Mouse (Mus musculus) neural tube, embryonic 13.5 days (tissue): ENCODE data around the gene Platr17. TPM values are rescaled to one million over a fixed set of nuclear protein-coding genes. Genes with fewer than 3 reads are reported as not detected.
A peak's percentile ranks its signal among the peaks of the same experiment; 100 is the strongest.
"Not testable (repeated sequence)": the region's sequence is repeated elsewhere in the genome, so short reads cannot be mapped to it uniquely, and the experiment has no call there.

ENCODE experiments used
- ATAC-seq: fragments of 200-750 bp; cut with Nextera tagmentation; 2 replicates; pipeline ENCODE4 v1.8.0; 2017; ENCODE audit warnings: low read depth, mild to moderate bottlenecking, moderate TSS enrichment, moderate library complexity
- H3K27ac ChIP-seq: fragments of 300-500 bp; sonication (generic); replicated peaks from 2 replicates; pipeline ENCODE4 v1.5.1; 2015; ENCODE audit warnings: moderate library complexity, mild to moderate bottlenecking, inconsistent platforms
- H3K27me3 ChIP-seq: fragments of 300-500 bp; sonication (generic); 2 replicates; pipeline ENCODE4 v1.6.1; 2015; ENCODE audit warnings: mild to moderate bottlenecking, inconsistent platforms
- H3K36me3 ChIP-seq: fragments of 300-500 bp; sonication (generic); 2 replicates; pipeline ENCODE4 v1.6.1; 2015; ENCODE audit warnings: mild to moderate bottlenecking, inconsistent platforms
- H3K4me1 ChIP-seq: fragments of 300-500 bp; sonication (generic); replicated peaks from 2 replicates; pipeline ENCODE4 v1.6.1; 2015; ENCODE audit warnings: inconsistent platforms
- H3K4me2 ChIP-seq: fragments of 300-500 bp; sonication (generic); 2 replicates; pipeline ENCODE4 v1.6.1; 2015; ENCODE audit warnings: inconsistent platforms, mild to moderate bottlenecking, moderate library complexity
- H3K4me3 ChIP-seq: fragments of 300-500 bp; sonication (generic); 2 replicates; pipeline ENCODE4 v1.5.1; 2015; ENCODE audit warnings: mild to moderate bottlenecking, inconsistent platforms
- H3K9ac ChIP-seq: fragments of 300-500 bp; sonication (generic); 2 replicates; pipeline ENCODE4 v1.6.1; 2015; ENCODE audit warnings: moderate library complexity, mild to moderate bottlenecking, inconsistent platforms
- H3K9me3 ChIP-seq: fragments of 300-500 bp; sonication (generic); 2 replicates; pipeline ENCODE4 v1.6.1; 2016; ENCODE audit warnings: inconsistent platforms
- WGBS: fragments of 180-500 bp; shearing (Covaris S2); methylation state at CpG from one replicate; pipeline ENCODE4 v1.1.7; 2015; 5-methylcytosine and 5-hydroxymethylcytosine counted together
- polyA plus RNA-seq: library from polyadenylated mRNA; unstranded; fragments of >200 nt; fragmentation: Nextera tagmentation; extraction: Ambion mirVana; gene quantifications from 2 replicates; pipeline ENCODE4 v1.2.1, GENCODE M21; 2015

Gene Platr17
- 0.43 TPM in 1 of 2 replicates, not detected in the other for polyA plus RNA-seq

GRCm38 (mm10) chr17:33904835-33905234 is at the start of gene Platr17:
TSS of gene Platr17 (plus strand) at chr17:33905135.
- WGBS, result 32% methylated on average over 2 of the region's 4 CpGs
- not testable (repeated sequence) for ATAC-seq

GRCm38 (mm10) chr17:33857816-33858215 is 47.1 kb upstream of the Platr17 start:
- H3K4me2 ChIP-seq, result no peak overlapping the region
- no peaks in the 10 kb centered on the region for H3K9me3 ChIP-seq
- WGBS, result 55% methylated on average over 4 of the region's 4 CpGs
- H3K36me3 ChIP-seq, result no peaks in the 10 kb centered on the region
- no peak overlapping the region for H3K4me3 ChIP-seq
- no peaks in the 10 kb centered on the region for H3K4me1 ChIP-seq
- H3K27me3 ChIP-seq, result no peaks in the 10 kb centered on the region
- H3K9ac ChIP-seq, result no peak overlapping the region
- no peak for ATAC-seq
- no peak overlapping the region for H3K27ac ChIP-seq

More at GRCm38 (mm10) chr17:33904835-33905234, at the start of gene Platr17:
- H3K27ac ChIP-seq, H3K4me1 ChIP-seq, H3K36me3 ChIP-seq, H3K4me3 ChIP-seq, H3K9ac ChIP-seq, H3K27me3 ChIP-seq, H3K4me2 ChIP-seq, H3K9me3 ChIP-seq: not testable (repeated sequence)

GRCm38 (mm10) chr17:33865330-33866030 is 39.5 kb upstream of the Platr17 start:
- Histone ChIP-seq H3K27ac (no peak overlapping the region), H3K4me1 (no peaks in the 10 kb centered on the region), H3K4me3 (no peak overlapping the region), H3K4me2 (no peak overlapping the region), H3K9ac (no peak overlapping the region), H3K36me3 (no peaks in the 10 kb centered on the region), H3K9me3 (no peaks in the 10 kb centered on the region), H3K27me3 (no peaks in the 10 kb centered on the region)
- 38% methylated on average over 9 of the region's 9 CpGs for WGBS
- ATAC-seq, result no peak

GRCm38 (mm10) chr17:33873537-33873936 is 31.4 kb upstream of the Platr17 start, which contains the start of gene Gm7029:
TSS of gene Gm7029 (plus strand) at chr17:33873837.
- H3K4me2 ChIP-seq, ATAC-seq, H3K36me3 ChIP-seq, H3K9me3 ChIP-seq, H3K4me3 ChIP-seq, H3K27ac ChIP-seq, H3K4me1 ChIP-seq, H3K27me3 ChIP-seq, H3K9ac ChIP-seq: not testable (repeated sequence)
- WGBS, result 78% methylated on average over 4 of the region's 12 CpGs

- Histone ChIP-seq H3K4me3 (no peak overlapping the region), H3K9me3 (no peaks in the 10 kb centered on the region), H3K9ac (no peak overlapping the region), H3K27me3 (no peaks in the 10 kb centered on the region), H3K27ac (no peak overlapping the region), H3K4me2 (no peak overlapping the region), H3K36me3 (peaks cover 7% of the 10 kb centered on the region; the same call in 1 of the 2 replicates), H3K4me1 (no peaks in the 10 kb centered on the region)
- WGBS, result 87% methylated on average over 11 of the region's 11 CpGs
- ATAC-seq, result no peak
Measured at GRCm38 (mm10) chr17:33874411-33874810, 30.5 kb upstream of the Platr17 start.

GRCm38 (mm10) chr17:33875797-33876196 is 29.1 kb upstream of the Platr17 start:
- not testable (repeated sequence) for H3K27ac ChIP-seq, H3K4me1 ChIP-seq, H3K4me2 ChIP-seq, H3K9me3 ChIP-seq, H3K9ac ChIP-seq, H3K4me3 ChIP-seq, H3K27me3 ChIP-seq, ATAC-seq
- H3K36me3 ChIP-seq, result peaks cover 10% of the 10 kb centered on the region; the same call in 1 of the 2 replicates
- WGBS, result 80% methylated on average over 5 of the region's 5 CpGs

- peaks cover 10% of the 10 kb centered on the region; the same call in 1 of the 2 replicates for H3K36me3 ChIP-seq
- H3K9me3 ChIP-seq, ATAC-seq, H3K4me2 ChIP-seq, H3K27ac ChIP-seq, H3K27me3 ChIP-seq, H3K4me1 ChIP-seq, H3K9ac ChIP-seq, H3K4me3 ChIP-seq: not testable (repeated sequence)
- 86% methylated on average over 10 of the region's 11 CpGs for WGBS
Measured at GRCm38 (mm10) chr17:33884320-33884719, 20.6 kb upstream of the Platr17 start.

- not testable (repeated sequence) for H3K4me2 ChIP-seq, H3K27ac ChIP-seq, H3K9me3 ChIP-seq, H3K4me3 ChIP-seq, H3K27me3 ChIP-seq, H3K9ac ChIP-seq, H3K36me3 ChIP-seq, ATAC-seq
- 84% methylated on average over 2 of the region's 2 CpGs for WGBS
- peaks cover 14% of the 10 kb centered on the region for H3K4me1 ChIP-seq
Measured at GRCm38 (mm10) chr17:33887802-33888201, 17.1 kb upstream of the Platr17 start.

GRCm38 (mm10) chr17:33888230-33888629 is 16.7 kb upstream of the Platr17 start:
- Histone ChIP-seq H3K4me1 (peaks cover 14% of the 10 kb centered on the region), H3K4me2 (0 out of 2 replicates have a peak overlapping the region, but pooled peaks have one; percentile 11)
- H3K9me3 ChIP-seq, ATAC-seq, H3K9ac ChIP-seq, H3K36me3 ChIP-seq, H3K4me3 ChIP-seq, H3K27ac ChIP-seq, H3K27me3 ChIP-seq: not testable (repeated sequence)

- not testable (repeated sequence) for H3K36me3 ChIP-seq, H3K27ac ChIP-seq, H3K9me3 ChIP-seq, ATAC-seq, H3K27me3 ChIP-seq
- WGBS, result under 1% methylated on average over 38 of the region's 44 CpGs
- peaks cover 14% of the 10 kb centered on the region for H3K4me1 ChIP-seq
- H3K9ac ChIP-seq, result peak overlapping the region; percentile 71
- H3K4me3 ChIP-seq, result peak overlapping the region; percentile 56
- H3K4me2 ChIP-seq, result peak overlapping the region; percentile 75
Measured at GRCm38 (mm10) chr17:33889941-33890532, 14.9 kb upstream of the Platr17 start.

GRCm38 (mm10) chr17:33890533-33891059 is 14.3 kb upstream of the Platr17 start, which contains the start of gene Kifc1:
TSS of gene Kifc1 (minus strand) at chr17:33890661.
- peak within 1 kb of the TSS; percentile 56 for H3K4me3 ChIP-seq
- ATAC-seq, result peak; percentile 99
- H3K36me3 ChIP-seq, result no peaks in the 10 kb centered on the region
- no peaks in the 10 kb centered on the region for H3K27me3 ChIP-seq
- no peaks in the 10 kb centered on the region for H3K9me3 ChIP-seq
- under 1% methylated on average over 49 of the region's 49 CpGs for WGBS
- no peak within 1 kb of the TSS for H3K27ac ChIP-seq
- H3K9ac ChIP-seq, result peak within 1 kb of the TSS; percentile 71
- H3K4me1 ChIP-seq, result peaks cover 14% of the 10 kb centered on the region
- H3K4me2 ChIP-seq, result peak within 1 kb of the TSS; percentile 75

- Histone ChIP-seq H3K27ac (no peak overlapping the region), H3K4me3 (no peak overlapping the region), H3K36me3 (no peaks in the 10 kb centered on the region), H3K9me3 (no peaks in the 10 kb centered on the region), H3K27me3 (no peaks in the 10 kb centered on the region), H3K4me2 (no peak overlapping the region), H3K4me1 (peaks cover 14% of the 10 kb centered on the region), H3K9ac (no peak overlapping the region)
- WGBS, result 67% methylated on average over 2 of the region's 2 CpGs
- ATAC-seq, result no peak
Measured at GRCm38 (mm10) chr17:33891357-33891756, 13.6 kb upstream of the Platr17 start.
